Mouse (Mus musculus): ENCODE results near the gene Stat5b. TPM values are rescaled to one million over a fixed set of nuclear protein-coding genes. Genes with fewer than 3 reads are reported as not detected.

Stat5b gene
- polyA plus RNA-seq, 1 experiment = 33.2 TPM

GRCm38 (mm10) chr11:100859579-100860075 lies 9.1 kb upstream of the Stat5b start:
- WGBS = 40% methylated on average over 6 of the region's 6 CpGs
- peaks cover 6% of the 10 kb centered on the region; the same call in 1 of the 2 replicates for H3K36me3 ChIP-seq (ENCODE audit: control insufficient read depth, insufficient read depth, low read length)
- no peak for DNase-seq (ENCODE audit: low read depth in 1 of 2, low spot score in 2 of 2)
- peak overlapping the region; percentile 68 for H3K4me3 ChIP-seq (ENCODE audit: extremely low read depth, insufficient read depth, insufficient read length)
- TF ChIP-seq POLR2A (IDR thresholded peaks at IDR 0.05; ENCODE audit: low read depth, low read length) (no peak), CTCF (IDR thresholded peaks at IDR 0.05; ENCODE audit: extremely low read depth, insufficient read depth, insufficient read length, insufficient replicate concordance) (no peak)
- H3K27me3 ChIP-seq (ENCODE audit: control insufficient read depth, insufficient read depth, low read length) = no peaks in the 10 kb centered on the region
- H3K4me1 ChIP-seq (ENCODE audit: control insufficient read depth, insufficient read depth, insufficient read length) = peaks cover 12% of the 10 kb centered on the region; the same call in 1 of the 2 replicates
- peak overlapping the region; percentile 12; the same call in 1 of the 2 replicates for H3K27ac ChIP-seq (ENCODE audit: insufficient read depth, low read length)

DNA sequence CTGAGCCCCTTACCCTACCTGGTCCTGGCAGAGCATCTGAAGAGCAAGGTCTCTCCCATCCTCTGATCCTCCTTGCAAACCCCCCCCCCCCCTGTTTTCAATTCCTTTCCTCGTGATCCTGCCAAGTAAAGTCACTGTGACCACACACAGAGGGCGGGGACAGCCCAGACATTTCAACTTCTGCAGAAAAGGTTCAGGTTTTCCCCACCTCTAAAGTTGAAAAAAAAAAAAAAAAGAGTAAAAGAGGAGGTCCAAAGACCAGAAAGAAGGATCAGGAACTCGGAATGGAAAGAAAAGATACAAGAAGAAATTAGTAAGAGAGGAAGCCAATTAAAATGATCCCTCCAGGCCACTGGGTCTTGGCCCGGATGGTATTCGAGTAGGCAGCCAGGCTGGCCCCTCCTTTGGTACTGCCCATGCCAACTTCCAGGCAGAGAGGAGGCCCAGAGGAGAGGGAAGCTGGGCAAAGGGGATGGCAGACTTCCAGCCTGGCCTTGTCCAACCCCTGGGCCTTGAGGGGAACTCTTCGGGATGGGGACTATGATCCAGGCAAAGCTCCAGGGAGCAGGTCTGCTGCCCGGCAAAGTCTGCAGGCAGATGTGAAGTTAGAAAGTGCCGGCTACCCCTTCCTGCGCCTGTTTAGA lies 8.5 kb upstream of the Stat5b start, which contains the start of gene Stat5a:
Gene Stat5a, plus strand, starts transcription at position 417 of the 644 bp plus-strand sequence.
- WGBS = 62% methylated on average over 9 of the region's 9 CpGs
- peaks cover 2% of the 10 kb centered on the region; the same call in 1 of the 2 replicates for H3K36me3 ChIP-seq (ENCODE audit: control insufficient read depth, insufficient read depth, low read length)
- DNase-seq (ENCODE audit: low read depth in 1 of 2, low spot score in 2 of 2) = no peak
- H3K4me1 ChIP-seq (ENCODE audit: control insufficient read depth, insufficient read depth, insufficient read length) = peaks cover 12% of the 10 kb centered on the region; the same call in 1 of the 2 replicates
- TF ChIP-seq POLR2A (IDR thresholded peaks at IDR 0.05; ENCODE audit: low read depth, low read length) (no peak), CTCF (IDR thresholded peaks at IDR 0.05; ENCODE audit: extremely low read depth, insufficient read depth, insufficient read length, insufficient replicate concordance) (no peak)
- H3K4me3 ChIP-seq (ENCODE audit: extremely low read depth, insufficient read depth, insufficient read length) = peak within 1 kb of the TSS; percentile 68
- peak within 1 kb of the TSS; percentile 52; the same call in 1 of the 2 replicates for H3K27ac ChIP-seq (ENCODE audit: insufficient read depth, low read length)
- H3K27me3 ChIP-seq (ENCODE audit: control insufficient read depth, insufficient read depth, low read length) = no peaks in the 10 kb centered on the region

DNA sequence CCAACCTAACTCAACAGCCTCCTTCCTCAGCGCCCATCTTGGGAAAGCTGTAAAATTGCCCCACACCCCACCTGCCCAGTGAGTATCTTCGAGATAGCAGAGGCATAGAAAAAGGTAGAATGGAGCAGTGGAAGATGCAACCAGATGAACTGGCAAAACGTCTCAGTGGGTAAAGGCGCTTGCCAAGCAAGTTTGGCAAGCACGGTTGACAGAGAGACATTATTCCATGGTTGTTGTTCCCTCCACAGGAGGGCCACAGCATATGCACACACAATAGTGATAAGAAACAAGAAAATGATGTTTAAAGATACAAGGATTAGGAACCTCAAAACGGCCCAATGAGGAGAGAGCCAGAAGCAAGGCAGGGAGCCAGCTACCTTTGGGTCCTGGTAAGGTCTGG lies 7.4 kb upstream of the Stat5b start:
- Histone ChIP-seq H3K4me1 (ENCODE audit: control insufficient read depth, insufficient read depth, insufficient read length) (peaks cover 12% of the 10 kb centered on the region; the same call in 1 of the 2 replicates), H3K36me3 (ENCODE audit: control insufficient read depth, insufficient read depth, low read length) (no peaks in the 10 kb centered on the region), H3K27ac (ENCODE audit: insufficient read depth, low read length) (no peak overlapping the region), H3K27me3 (ENCODE audit: control insufficient read depth, insufficient read depth, low read length) (no peaks in the 10 kb centered on the region), H3K4me3 (ENCODE audit: extremely low read depth, insufficient read depth, insufficient read length) (no peak overlapping the region)
- DNase-seq (ENCODE audit: low read depth in 1 of 2, low spot score in 2 of 2) = no peak
- no peak for TF ChIP-seq CTCF (IDR thresholded peaks at IDR 0.05; ENCODE audit: extremely low read depth, insufficient read depth, insufficient read length, insufficient replicate concordance)
- no peak for TF ChIP-seq POLR2A (IDR thresholded peaks at IDR 0.05; ENCODE audit: low read depth, low read length)
- 71% methylated on average over 6 of the region's 6 CpGs for WGBS

DNA sequence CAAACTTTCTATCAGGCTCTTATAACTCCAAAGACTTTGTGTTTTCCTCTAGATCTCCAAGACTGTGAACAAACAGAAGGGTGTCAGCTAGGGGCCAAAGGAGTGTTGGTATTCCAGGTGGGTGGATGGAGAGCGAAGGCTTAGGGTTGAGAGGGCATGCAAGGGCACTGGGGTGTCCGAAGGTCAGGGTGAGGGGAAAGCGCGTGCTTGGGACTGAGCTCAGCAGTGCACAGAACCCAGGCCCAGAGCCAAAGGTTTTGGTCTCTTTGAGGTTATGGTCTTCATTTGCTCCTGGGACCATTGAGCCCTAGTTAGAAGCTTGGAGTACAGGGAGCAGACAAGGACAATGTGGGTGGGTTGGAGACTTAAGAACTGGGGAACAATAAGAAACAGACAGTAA lies 4.7 kb upstream of the Stat5b start:
- WGBS = 79% methylated on average over 4 of the region's 4 CpGs

DNA sequence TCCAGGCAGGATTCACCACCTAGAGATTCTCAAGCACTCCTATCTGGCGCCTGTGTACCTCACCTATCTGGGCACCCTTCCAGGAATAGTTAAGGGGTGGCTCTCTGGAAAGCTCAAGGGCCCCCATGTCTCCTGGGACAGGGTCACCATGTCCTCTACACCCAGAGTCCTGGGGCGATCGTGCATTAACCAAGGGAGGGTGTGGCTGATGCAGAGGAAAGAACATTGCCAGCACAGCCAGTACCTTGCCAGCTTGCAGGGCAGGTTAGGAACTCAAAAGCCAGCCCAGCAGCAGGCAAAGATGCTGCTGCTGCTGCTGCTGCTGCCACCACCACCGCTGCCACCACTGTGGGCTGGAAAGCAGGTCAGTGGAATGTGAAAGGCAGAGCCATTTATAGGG lies 3.7 kb upstream of the Stat5b start:
- 48% methylated on average over 4 of the region's 4 CpGs for WGBS
- no peak for DNase-seq (ENCODE audit: low read depth in 1 of 2, low spot score in 2 of 2)
- no peak overlapping the region for H3K4me3 ChIP-seq (ENCODE audit: extremely low read depth, insufficient read depth, insufficient read length)
- TF ChIP-seq CTCF (IDR thresholded peaks at IDR 0.05; ENCODE audit: extremely low read depth, insufficient read depth, insufficient read length, insufficient replicate concordance) (no peak), POLR2A (IDR thresholded peaks at IDR 0.05; ENCODE audit: low read depth, low read length) (no peak)
- H3K27me3 ChIP-seq (ENCODE audit: control insufficient read depth, insufficient read depth, low read length) = no peaks in the 10 kb centered on the region
- H3K27ac ChIP-seq (ENCODE audit: insufficient read depth, low read length) = no peak overlapping the region
- no peaks in the 10 kb centered on the region for H3K36me3 ChIP-seq (ENCODE audit: control insufficient read depth, insufficient read depth, low read length)
- peaks cover 1% of the 10 kb centered on the region; the same call in 1 of the 2 replicates for H3K4me1 ChIP-seq (ENCODE audit: control insufficient read depth, insufficient read depth, insufficient read length)

More for the DNA sequence above, 4.7 kb upstream of the Stat5b start:
- H3K27ac ChIP-seq (ENCODE audit: insufficient read depth, low read length) = no peak overlapping the region
- no peaks in the 10 kb centered on the region for H3K27me3 ChIP-seq (ENCODE audit: control insufficient read depth, insufficient read depth, low read length)
- peaks cover 6% of the 10 kb centered on the region; the same call in 1 of the 2 replicates for H3K4me1 ChIP-seq (ENCODE audit: control insufficient read depth, insufficient read depth, insufficient read length)
- no peaks in the 10 kb centered on the region for H3K36me3 ChIP-seq (ENCODE audit: control insufficient read depth, insufficient read depth, low read length)
- TF ChIP-seq POLR2A (IDR thresholded peaks at IDR 0.05; ENCODE audit: low read depth, low read length) (no peak), CTCF (IDR thresholded peaks at IDR 0.05; ENCODE audit: extremely low read depth, insufficient read depth, insufficient read length, insufficient replicate concordance) (no peak)
- H3K4me3 ChIP-seq (ENCODE audit: extremely low read depth, insufficient read depth, insufficient read length) = no peak overlapping the region
- no peak for DNase-seq (ENCODE audit: low read depth in 1 of 2, low spot score in 2 of 2)

DNA sequence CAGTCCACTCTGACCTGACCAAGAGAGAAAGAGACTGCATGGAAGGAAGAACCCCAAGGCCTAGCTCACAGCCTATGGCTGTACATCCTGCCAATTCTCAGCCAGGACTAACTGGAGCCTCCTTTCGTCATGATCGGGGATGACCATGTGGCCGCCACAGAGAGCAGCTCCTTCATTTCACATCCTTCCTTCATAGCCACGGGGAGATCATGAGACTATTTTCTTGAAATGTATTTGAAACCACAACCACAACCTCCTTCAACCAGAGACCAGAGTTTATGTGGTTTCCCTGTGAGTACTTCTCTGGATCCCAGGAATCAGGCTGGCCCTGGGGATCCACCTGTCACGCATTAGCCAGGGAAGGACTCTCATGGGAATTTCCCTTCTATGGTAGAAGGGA lies 2.5 kb upstream of the Stat5b start:
- H3K4me1 ChIP-seq (ENCODE audit: control insufficient read depth, insufficient read depth, insufficient read length) = no peaks in the 10 kb centered on the region
- no peak for TF ChIP-seq POLR2A (IDR thresholded peaks at IDR 0.05; ENCODE audit: low read depth, low read length)
- no peak for TF ChIP-seq CTCF (IDR thresholded peaks at IDR 0.05; ENCODE audit: extremely low read depth, insufficient read depth, insufficient read length, insufficient replicate concordance)
- WGBS = 31% methylated on average over 5 of the region's 5 CpGs
- H3K27me3 ChIP-seq (ENCODE audit: control insufficient read depth, insufficient read depth, low read length) = no peaks in the 10 kb centered on the region
- DNase-seq (ENCODE audit: low read depth in 1 of 2, low spot score in 2 of 2) = no peak
- H3K4me3 ChIP-seq (ENCODE audit: extremely low read depth, insufficient read depth, insufficient read length) = no peak overlapping the region
- no peak overlapping the region for H3K27ac ChIP-seq (ENCODE audit: insufficient read depth, low read length)
- H3K36me3 ChIP-seq (ENCODE audit: control insufficient read depth, insufficient read depth, low read length) = no peaks in the 10 kb centered on the region

DNA sequence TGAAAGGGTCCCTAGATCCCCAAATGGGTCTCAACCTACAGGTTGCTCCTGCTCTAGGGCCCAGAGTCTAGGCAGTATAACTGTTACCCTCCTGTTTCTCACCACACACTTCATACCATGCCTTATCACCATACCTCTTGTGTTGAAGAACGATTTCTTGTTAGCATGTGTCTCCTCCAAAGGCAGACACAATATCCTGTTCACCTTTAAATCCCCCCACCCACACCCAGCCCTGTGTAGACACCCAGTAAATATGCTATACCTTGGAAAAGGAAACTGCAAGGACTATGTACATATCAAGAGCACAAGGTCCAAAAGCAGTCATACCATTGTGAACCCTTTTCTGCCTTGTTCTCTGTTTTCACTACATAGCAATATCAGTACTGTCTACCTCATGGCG lies 1.6 kb upstream of the Stat5b start:
- no peak for DNase-seq (ENCODE audit: low read depth in 1 of 2, low spot score in 2 of 2)
- no peak for TF ChIP-seq CTCF (IDR thresholded peaks at IDR 0.05; ENCODE audit: extremely low read depth, insufficient read depth, insufficient read length, insufficient replicate concordance)
- TF ChIP-seq POLR2A (IDR thresholded peaks at IDR 0.05; ENCODE audit: low read depth, low read length) = no peak
- H3K27ac ChIP-seq (ENCODE audit: insufficient read depth, low read length) = no peak overlapping the region
- no peaks in the 10 kb centered on the region for H3K27me3 ChIP-seq (ENCODE audit: control insufficient read depth, insufficient read depth, low read length)
- 74% methylated on average over 2 of the region's 2 CpGs for WGBS
- H3K36me3 ChIP-seq (ENCODE audit: control insufficient read depth, insufficient read depth, low read length) = no peaks in the 10 kb centered on the region
- no peaks in the 10 kb centered on the region for H3K4me1 ChIP-seq (ENCODE audit: control insufficient read depth, insufficient read depth, insufficient read length)
- no peak overlapping the region for H3K4me3 ChIP-seq (ENCODE audit: extremely low read depth, insufficient read depth, insufficient read length)

All from spleen, adult 2 months (tissue).